Mouse (Mus musculus) ES-E14 (cell line): ENCODE measurements around the gene Nucks1.

Experiments used
- HCFC1 ChIP-seq: IDR thresholded peaks from 2 replicates; pipeline ENCODE4 v1.6.1; 2012; ENCODE audit warnings: low read length, inconsistent platforms, borderline replicate concordance; ENCODE audit not compliant: insufficient read depth
- ZC3H11A ChIP-seq: IDR thresholded peaks from 2 replicates; pipeline ENCODE4 v1.6.1; 2012; ENCODE audit warnings: low read depth, mild to moderate bottlenecking, inconsistent platforms, low read length, borderline replicate concordance
- ZNF384 ChIP-seq: IDR thresholded peaks from 2 replicates; pipeline ENCODE4 v1.6.1; 2012; ENCODE audit warnings: low read depth, low read length, inconsistent platforms

DNA sequence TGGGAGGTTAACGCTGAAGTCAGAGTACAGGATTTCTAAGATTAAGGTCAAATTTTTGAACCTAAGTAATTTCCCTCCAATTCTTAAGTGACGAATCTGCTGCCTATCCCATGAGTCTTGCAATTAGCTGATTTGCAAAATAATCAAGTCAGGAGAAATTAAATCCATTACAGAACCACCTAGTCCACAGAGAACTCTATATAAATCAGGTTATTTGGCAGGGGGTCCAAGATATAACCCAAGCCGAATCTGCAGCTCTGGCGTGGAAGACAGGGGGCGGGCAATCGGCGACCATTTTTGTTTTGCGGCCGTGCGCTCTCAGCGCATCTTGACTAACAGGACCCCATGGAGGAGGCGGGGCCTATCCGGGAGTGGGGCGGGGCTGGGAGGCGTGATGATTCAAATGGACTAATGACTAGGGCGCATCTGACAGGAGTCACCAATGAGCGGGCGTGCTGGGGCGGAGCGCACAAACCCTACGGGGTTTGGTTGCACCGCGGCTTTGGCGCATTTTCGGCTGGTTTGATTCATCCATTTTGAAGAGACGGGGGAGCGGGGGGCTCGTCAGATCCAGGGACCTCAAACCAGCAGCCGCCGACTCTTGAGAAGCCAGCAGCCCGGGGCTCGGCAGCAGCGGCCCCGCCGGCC lies at the start of gene Nucks1:
- TF ChIP-seq HCFC1 (no peak), ZNF384 (no peak), ZC3H11A (peak; percentile 99)
